Mouse (Mus musculus): ENCODE measurements around the gene Eefsec. TPM values are rescaled to one million over a fixed set of nuclear protein-coding genes. Genes with fewer than 3 reads are reported as not detected.

Eefsec gene
- 27.4 to 36.1 TPM (median 30.5 TPM) in 4 replicates for total RNA-seq (2023; ENCODE audit: inconsistent age)

GRCm38 (mm10) chr6:88446063-88447002 is at the start of gene Eefsec:
Eefsec (minus strand) TSS chr6:88446539.

GRCm38 (mm10) chr6:88465181-88465920 is 19.0 kb upstream of the Eefsec start, which contains the start of gene Ruvbl1:
Ruvbl1 (plus strand) TSS chr6:88465409.

GRCm38 (mm10) chr6:88221968-88222367 is 224.4 kb downstream of the Eefsec start, which contains the start of gene Dnajb8:
Dnajb8 (plus strand) TSS chr6:88222268.

Other genes starting within 250 kb of the Eefsec start
- not detected in 4 replicates for gene Dnajb8, start 224.3 kb downstream of the Eefsec start, total RNA-seq (2023; ENCODE audit: inconsistent age)
- gene Ruvbl1, start 18.9 kb upstream of the Eefsec start, total RNA-seq (2023; ENCODE audit: inconsistent age): 32.3 to 36.0 TPM (median 33.3 TPM) in 4 replicates
- 189 to 210 TPM (median 199 TPM) in 4 replicates for gene Sec61a1, start 72.4 kb upstream of the Eefsec start, total RNA-seq (2023; ENCODE audit: inconsistent age)
- not detected in 4 replicates for gene Kbtbd12, start 191.4 kb upstream of the Eefsec start, total RNA-seq (2023; ENCODE audit: inconsistent age)